Mouse (Mus musculus) lung, postnatal 4 days (tissue): ENCODE measurements around the gene Dtx2.

ENCODE experiments used
- DNase-seq, 2 experiments: peaks; one replicate each; pipeline ENCODE4 v3.0.0; 2021

The Dtx2 gene

DNA sequence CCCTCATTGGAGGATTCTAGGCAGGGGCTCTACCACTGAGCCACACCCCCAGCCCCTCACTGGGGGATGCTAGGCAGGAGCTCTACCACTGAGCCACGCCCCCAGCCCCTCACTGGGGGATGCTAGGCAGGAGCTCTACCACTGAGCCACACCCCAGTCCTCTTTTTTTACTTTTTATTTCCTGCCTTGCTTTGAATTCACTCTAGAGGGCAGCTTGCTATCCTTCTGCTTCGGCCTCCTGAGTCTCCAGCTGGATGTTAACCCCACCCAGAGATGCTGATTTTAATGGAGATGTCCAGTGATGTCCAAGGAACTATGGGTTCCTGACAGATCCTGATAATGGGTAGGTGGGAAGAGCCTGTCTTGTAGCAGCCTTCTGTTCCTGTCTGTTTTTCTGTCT is 74.8 kb downstream of the Dtx2 start:
- no peak for DNase-seq

DNA sequence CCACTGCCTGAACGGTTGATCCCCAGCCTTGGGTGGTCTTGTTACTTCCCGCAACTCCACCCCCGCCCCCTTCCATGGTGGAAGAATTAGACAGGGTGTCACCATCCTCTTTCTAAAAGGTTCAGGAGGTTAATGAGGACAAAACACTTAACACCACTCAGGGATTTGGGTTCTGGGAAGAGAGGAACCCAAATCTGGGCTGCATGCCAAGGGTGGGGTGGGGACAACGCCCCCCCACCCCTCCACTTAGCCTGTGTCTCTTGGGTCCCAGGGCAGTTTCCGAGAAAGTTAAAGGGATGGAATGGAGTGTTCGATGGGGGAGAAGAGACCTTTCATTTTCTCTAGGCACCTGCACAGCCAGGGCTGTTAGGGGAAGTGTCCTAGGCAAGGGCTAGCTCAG is 78.5 kb downstream of the Dtx2 start:
- DNase-seq, result no peak

DNA sequence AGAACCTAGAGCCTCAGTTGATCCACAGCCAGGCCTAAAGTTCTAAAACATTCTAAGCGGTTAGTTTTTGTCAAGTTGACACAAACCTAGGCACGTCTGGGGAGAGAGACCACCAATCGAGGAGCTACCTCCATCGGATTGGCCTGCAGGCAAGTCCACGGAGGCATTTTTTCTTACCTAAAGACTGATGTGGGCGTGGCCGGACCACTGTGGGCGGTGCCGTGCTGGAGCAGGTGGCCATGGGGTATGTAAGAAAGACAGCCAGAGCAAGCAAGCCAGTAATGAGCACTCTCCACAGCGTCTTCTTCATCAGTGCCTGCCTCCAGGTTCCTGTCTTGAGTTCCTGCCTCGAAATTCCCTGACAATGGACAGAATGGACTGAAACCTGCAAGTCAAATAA is 78.9 kb downstream of the Dtx2 start:
- DNase-seq, result no peak

DNA sequence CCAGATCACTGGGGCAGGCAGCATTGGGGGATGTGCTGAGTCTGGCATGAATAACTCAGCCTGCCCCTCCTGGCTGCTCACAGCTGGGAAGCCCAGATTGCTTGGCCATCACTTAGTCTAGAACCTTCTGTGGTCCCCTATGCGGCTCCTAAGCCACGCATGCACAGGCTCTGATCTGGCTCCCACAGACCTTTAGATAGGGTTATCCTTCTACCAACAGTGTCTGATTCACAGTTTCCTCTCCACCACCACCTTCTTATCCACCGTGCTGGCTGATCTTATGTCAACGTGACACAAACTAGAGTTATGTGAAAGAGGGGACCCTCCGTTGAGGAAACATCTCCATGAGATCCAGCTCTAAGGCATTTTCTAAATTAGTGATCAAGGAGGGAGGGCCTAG is 80.5 kb downstream of the Dtx2 start:
- DNase-seq, result no peak

DNA sequence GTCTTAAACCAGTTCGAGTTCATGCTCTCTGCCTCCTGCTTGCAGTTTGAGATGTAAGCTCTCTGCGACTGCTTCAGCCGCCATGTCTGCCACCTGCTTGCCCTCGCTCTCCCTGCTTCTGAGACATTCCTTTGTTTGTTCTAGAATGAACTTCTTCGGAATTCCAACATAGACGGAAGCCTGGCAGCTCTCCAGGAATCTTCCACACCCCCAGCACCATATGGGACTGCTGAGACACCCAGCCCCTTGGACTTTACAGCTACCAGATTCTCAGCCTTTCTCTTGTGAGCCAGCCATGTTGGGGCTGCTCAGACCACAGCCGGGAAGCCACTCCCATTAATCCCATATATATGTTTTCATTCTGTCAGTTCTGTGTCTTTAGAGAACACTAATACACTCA is 81.7 kb downstream of the Dtx2 start:
- peak in 1 of 2 experiments; percentile 41 for DNase-seq

DNA sequence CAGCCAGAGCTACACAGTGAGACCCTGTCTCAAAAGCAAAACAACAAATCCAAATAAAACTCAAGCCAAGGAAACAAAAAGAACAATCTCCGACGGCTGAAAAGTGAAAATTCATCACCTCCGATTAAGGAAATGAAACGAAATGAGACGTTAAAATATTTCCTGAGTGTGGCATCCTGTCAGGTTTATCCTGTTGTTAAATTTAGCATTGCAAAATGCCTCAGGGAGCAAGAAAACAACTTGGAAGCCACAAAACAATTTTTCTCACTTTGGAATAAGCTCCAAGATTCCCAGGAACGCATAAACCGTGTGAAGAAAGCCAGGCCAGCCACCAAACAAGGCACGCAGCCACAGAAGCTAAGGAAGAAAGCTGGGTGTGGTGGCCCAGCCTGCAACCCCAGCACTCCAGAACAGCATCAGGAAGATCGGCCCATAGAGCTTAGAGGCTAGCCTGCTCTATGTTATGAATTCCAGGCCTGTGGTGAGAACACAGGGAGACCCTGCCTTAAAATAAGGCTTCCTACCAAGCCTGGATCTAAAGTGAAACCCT is 82.5 kb downstream of the Dtx2 start:
- no peak for DNase-seq

DNA sequence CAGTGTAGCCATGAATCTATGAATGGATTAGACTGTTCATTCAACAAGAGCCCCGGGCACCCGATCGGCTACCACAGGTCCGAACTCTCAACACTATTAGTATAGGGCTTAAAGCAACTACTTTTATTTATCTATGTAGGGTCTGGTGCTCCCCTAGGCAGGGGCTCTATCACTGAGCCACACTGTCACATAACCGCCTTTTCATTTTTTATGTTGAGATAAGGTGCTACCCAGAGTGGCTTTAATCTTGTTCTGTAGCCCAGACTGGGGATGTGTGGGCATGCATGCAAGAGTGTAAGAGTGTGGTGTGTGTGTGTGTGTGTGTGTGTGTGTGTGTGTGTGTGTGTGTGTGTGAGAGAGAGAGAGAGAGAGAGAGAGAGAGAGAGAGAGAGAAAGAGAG is 83.5 kb downstream of the Dtx2 start:
- no peak for DNase-seq

DNA sequence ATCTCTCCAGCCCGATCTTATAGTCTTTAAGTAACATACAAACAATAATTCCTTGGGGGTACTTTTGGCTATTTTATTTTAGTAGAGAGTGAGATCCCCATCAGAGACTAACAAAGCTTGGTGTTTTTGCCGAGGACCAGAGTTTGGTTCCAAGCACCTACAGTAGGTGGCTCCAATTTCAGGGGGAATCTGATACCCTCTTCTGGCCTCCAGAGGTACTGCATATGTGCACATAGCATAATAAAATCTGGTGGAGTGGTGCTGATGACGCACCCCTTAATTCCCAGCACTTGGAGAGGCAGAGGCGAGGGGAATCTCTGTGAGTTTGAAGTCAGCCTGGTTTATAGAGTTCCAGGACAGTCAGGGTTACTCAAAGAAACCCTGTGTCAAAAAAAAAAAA is 87.7 kb downstream of the Dtx2 start:
- no peak for DNase-seq
